Mouse (Mus musculus) right cerebral cortex, postnatal 14 days (tissue): Measurements from ENCODE around the gene Rdh14.
A peak's percentile ranks its signal among the peaks of the same experiment; 100 is the strongest.

Experiments
- DNase-seq: peaks from one replicate; pipeline ENCODE4 v3.0.0; 2022

The Rdh14 gene

DNA sequence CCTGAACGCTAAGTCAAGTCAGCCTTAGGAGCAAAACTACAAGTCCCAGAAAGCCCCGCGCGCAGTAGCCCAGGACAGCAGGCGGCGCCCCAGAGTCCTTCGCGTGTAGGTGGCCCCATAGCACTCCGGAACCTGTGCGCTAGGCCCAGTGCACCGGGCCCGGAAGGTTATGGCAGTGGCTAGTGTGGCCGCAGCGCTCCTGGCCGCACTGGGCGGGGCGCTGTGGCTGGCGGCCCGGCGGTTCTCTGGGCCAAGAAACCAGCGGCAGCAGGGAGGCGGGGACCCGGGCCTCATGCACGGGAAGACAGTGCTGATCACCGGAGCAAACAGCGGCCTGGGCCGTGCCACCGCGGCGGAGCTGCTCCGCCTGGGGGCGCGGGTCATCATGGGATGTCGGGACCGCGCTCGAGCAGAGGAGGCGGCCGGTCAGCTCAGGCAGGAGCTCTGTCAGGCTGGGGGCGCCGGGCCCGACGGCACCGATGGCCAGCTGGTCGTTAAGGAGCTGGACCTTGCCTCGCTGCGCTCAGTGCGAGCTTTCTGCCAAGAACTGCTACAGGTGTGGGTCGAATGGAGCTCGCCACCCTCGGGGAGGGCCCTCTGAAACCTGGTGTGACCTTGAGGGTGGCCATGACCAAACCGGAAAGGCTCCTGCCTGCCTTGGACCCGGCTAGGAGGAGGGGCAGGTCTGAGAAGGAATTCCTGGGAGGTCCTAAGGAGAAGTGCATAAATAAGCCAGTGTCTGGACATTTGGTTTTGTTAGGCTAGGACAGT lies at the start of gene Rdh14:
Rdh14 (plus strand) TSS at position 102 of the 771 bp plus-strand sequence.
- DNase-seq = peak; percentile 96

DNA sequence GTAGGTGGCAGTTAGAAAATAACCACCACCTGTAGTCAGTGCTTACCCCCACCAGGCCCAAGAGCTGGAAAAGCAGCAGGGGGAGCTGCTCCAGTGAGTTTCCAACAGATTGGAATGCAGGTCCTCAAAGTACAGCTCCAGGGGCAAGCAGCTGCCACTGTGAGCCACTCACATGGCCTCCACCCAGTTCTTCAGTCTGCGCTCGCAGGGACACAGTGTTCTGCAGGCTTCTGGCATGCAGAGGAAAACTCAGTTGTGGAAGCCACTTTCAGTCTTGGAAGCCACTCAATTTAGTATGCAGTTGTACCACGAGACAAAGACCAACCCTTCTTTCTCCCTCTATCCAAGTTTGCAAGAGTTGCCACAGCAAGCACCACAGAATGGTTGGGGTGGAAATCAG lies 39.9 kb upstream of the Rdh14 start:
- no peak for DNase-seq

- DNase-seq = no peak
Observed at GRCm38 (mm10) chr12:10357756-10358155, 32.8 kb upstream of the Rdh14 start.

GRCm38 (mm10) chr12:10369673-10370072 lies 20.9 kb upstream of the Rdh14 start, which contains the start of gene Nt5c1b:
Nt5c1b (plus strand) TSS chr12:10369973.
- no peak for DNase-seq

DNA sequence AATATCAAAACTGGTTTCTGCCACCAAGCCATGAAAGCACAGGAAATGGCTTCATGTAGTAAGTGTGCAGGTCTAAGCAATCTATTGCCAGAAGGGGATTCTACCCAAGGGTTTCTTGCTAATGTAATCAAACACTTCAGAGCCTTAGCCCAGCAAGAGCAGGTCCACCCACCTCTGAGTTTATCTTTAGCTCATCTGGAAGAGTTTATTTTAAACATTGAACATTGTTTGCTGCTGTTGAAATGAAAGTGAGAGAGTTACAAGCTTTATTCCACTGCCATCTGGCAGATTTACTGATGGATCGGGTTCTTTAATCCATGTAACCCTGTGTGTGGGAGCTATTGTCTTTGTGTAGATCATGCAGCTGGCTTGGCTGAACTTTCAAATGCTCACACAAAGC lies 10.2 kb downstream of the Rdh14 start:
- no peak for DNase-seq

- no peak for DNase-seq
Observed at GRCm38 (mm10) chr12:10402421-10403115, 12.0 kb downstream of the Rdh14 start.

GRCm38 (mm10) chr12:10410511-10411179 lies 20.1 kb downstream of the Rdh14 start:
- no peak for DNase-seq

DNA sequence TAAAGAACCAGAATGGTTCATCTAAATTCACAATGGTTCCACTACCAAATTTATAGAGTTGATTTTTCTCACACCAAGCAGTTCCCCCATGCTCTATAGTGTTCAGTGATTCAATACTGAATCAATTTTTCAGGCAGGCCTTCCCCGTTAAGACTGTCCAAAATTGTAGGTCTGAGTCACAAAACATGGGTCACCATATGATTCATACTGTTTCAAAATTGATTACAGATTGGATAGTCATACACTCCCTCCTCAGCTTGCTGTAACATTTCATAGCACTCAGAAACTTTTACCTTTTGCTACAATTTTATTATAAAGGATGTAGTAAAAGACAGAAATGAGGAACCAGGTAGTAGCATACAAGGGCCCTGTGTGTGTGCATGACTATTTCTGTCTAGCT lies 20.9 kb downstream of the Rdh14 start:
- DNase-seq = no peak

DNA sequence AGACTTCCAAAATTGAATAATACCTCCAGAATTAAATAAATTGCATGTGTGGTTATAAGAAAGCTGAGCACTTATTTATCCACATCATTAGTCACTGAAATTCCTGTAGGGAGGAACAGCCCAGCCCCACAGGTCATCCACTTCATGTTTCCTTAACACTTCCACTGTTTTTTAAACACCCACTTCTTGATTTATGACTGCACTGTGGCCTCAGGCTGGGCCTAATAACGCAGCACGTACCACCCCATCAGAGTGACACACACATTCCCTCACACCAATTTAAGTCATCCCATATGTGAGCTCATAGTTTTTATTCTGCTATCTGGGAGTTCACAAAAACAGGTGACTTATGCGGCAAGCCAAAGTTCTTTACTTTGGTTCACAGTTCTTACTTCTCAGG lies 31.8 kb downstream of the Rdh14 start:
- DNase-seq = no peak

- DNase-seq = no peak
Observed at GRCm38 (mm10) chr12:10425982-10426863, 35.7 kb downstream of the Rdh14 start.

- DNase-seq = no peak
Observed at GRCm38 (mm10) chr12:10430999-10431398, 40.4 kb downstream of the Rdh14 start.

DNA sequence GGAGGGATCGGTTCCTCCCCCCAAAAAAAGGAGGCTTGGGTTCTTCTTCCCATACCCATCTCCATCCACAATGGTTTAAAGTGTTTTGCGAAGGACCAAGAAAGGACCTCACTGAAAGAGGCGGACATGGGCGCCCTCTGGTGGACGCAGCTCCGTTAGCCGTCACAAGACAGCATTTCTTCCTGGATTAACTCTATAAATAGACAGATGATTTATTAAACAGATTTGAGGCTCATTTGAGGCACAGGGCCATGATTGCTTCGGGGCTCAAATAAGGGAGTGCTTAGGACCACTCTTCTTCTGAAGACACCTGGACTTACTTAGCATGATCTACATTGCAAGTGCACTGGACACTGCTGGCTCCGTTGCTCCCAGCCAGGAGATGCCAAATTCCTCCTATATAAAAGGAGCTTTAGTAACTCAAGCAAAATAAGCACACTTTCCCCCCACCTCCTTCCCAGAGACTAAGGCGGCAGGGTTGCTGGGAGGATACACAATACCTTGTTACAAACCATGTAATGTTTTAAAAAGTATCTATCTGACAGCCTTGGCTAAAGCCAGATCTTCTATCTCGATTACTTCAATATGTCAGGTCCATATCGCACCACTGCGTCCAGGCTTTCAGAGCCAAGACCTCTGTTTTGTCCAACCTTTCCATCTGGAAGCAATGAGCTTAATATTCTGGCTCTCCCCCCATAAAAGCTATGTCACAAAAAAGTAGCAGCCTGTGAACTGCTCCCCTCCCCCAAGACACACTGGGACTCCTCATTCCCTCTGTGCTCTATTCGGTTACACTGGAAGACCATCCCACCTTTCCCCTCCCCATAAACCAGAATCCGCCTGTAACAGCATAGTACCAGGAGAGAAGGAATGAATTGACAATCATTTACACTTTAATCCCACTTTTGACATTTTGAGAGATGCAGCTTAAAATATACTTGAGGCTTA lies 47.8 kb downstream of the Rdh14 start:
- DNase-seq = peak; percentile 92

DNA sequence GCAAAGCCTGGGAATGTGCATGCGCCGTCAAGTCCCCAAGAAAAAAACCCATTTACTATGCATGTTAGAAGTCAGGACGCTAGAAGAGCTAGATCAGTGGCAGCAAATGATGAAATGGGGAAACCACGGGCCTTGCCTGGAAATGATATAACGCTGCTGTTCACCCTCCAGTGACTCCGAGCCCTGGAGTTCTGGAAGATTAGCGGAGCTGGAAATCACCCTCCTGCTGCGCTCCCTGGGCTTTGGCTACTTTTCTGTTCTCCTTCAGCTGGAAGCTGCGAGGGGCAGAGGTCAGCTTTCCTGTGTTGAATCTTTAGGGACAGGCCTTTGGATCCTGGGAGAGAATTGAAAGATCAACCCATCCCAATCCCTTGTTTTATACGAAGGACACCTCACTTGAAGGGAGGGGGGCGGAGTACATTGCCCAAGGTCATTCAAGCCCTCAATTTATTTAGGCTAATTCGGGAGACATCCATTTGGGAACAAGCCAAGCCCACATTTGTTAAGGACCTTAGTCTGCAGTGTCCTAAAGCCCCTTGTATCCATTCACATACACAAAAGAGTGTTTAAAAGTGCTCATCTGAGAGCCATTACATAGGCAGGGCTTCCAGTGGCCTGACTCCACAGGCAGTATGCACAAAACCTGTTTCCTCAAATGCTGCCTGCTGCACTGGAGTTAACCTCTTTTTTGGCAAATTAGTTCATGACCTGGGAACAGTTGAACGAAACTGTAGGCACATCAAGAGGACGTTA lies 49.1 kb downstream of the Rdh14 start:
- no peak for DNase-seq
